Mouse (Mus musculus) heart, embryonic 14.5 days (tissue): ENCODE measurements around the gene Gm9112. TPM values are rescaled to one million over a fixed set of nuclear protein-coding genes. Genes with fewer than 3 reads are reported as not detected.

Experiments
- polyA plus RNA-seq: library from polyadenylated mRNA; unstranded; fragments of >200 nt; fragmentation: Nextera tagmentation; extraction: Ambion mirVana; gene quantifications from 2 replicates; pipeline ENCODE4 v1.2.1, GENCODE M21; 2014

Gm9112 gene
- polyA plus RNA-seq, 1 experiment from 2014 or later: not detected

Other genes starting within 250 kb of the Gm9112 start
- 2.6 and 4.2 TPM in 2 replicates for gene Hdac8, start 202.3 kb downstream of the Gm9112 start, polyA plus RNA-seq
- gene Phka1, start 63.4 kb downstream of the Gm9112 start, polyA plus RNA-seq: 12.6 and 14.0 TPM in 2 replicates
- gene Gm3880, start 20.7 kb downstream of the Gm9112 start, polyA plus RNA-seq: not detected in 2 replicates
- gene Dmrtc1b, start 230 bp upstream of the Gm9112 start, polyA plus RNA-seq: not detected in 2 replicates
- gene Dmrtc1c1, start 95.3 kb upstream of the Gm9112 start, polyA plus RNA-seq: not detected in 2 replicates
- gene Dmrtc1c2, start 147.0 kb upstream of the Gm9112 start, polyA plus RNA-seq: not detected in 2 replicates
- not detected in 2 replicates for gene 1700031F05Rik, start 160.3 kb upstream of the Gm9112 start, polyA plus RNA-seq
- gene Dmrtc1a, start 201.1 kb upstream of the Gm9112 start, polyA plus RNA-seq: 0.49 and 0.63 TPM in 2 replicates
- gene 1700011M02Rik, start 201.3 kb upstream of the Gm9112 start, polyA plus RNA-seq: not detected in 2 replicates
- not detected in 2 replicates for gene 1700018G05Rik, start 220.7 kb upstream of the Gm9112 start, polyA plus RNA-seq